Mouse (Mus musculus) megakaryocyte, embryonic 14.5 days (primary cell): Measurements from ENCODE around the gene Pjvk.

Source experiments
- FLI1 ChIP-seq: IDR thresholded peaks from 2 replicates; pipeline ENCODE4 v1.6.1; 2012; ENCODE audit warnings: low read length, inconsistent platforms, mixed read lengths
- GATA1 ChIP-seq: IDR thresholded peaks from 3 replicates; pipeline ENCODE4 v1.6.1; 2012; ENCODE audit warnings: mixed read lengths, low read length, inconsistent platforms, borderline replicate concordance

DNA sequence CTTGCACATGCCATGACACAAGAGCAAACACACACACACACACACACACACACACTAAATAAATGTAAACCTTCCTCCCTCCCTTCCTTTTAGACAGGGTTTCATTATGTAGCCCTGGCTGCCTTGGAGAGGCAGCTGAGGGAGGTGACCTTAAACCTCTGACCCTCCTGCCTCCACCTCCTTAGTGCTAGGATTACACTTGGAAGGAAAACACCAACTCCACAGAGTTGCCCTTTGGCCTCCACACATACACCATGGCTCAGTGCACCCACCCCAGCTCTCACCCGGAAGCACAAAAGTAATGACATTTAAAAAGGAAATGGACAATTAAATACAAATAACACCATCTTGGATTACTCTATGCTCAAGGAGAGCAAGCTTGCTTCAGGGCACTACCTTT lies 26.6 kb upstream of the Pjvk start:
- TF ChIP-seq FLI1 = no peak
- TF ChIP-seq GATA1 = no peak
